Mouse (Mus musculus) forebrain, embryonic 10.5 days (tissue): Measurements from ENCODE around the gene Ccdc188. TPM values are rescaled to one million over a fixed set of nuclear protein-coding genes. Genes with fewer than 3 reads are reported as not detected.

ENCODE experiments used
- DNase-seq: peaks from one replicate; pipeline ENCODE4 v3.0.0-alpha.2; 2017; ENCODE audit warnings: low spot score; ENCODE audit errors: extremely low spot score
- H3K27ac ChIP-seq: fragments of 300-500 bp; sonication (generic); 2 replicates; pipeline ENCODE4 v1.5.1; 2016; ENCODE audit warnings: mild to moderate bottlenecking
- H3K27me3 ChIP-seq: fragments of 300-500 bp; sonication (generic); 2 replicates; pipeline ENCODE4 v1.6.1; 2016; ENCODE audit warnings: mild to moderate bottlenecking; ENCODE audit not compliant: poor library complexity, severe bottlenecking
- H3K36me3 ChIP-seq: fragments of 300-500 bp; sonication (generic); replicated peaks from 2 replicates; pipeline ENCODE4 v1.6.1; 2016; ENCODE audit warnings: mild to moderate bottlenecking, moderate library complexity
- H3K4me1 ChIP-seq: fragments of 300-500 bp; sonication (generic); 2 replicates; pipeline ENCODE4 v1.6.1; 2016
- H3K4me3 ChIP-seq: fragments of 300-500 bp; sonication (generic); 2 replicates; pipeline ENCODE4 v1.5.1; 2016; ENCODE audit warnings: mild to moderate bottlenecking, moderate library complexity
- H3K9me3 ChIP-seq: fragments of 300-500 bp; sonication (generic); 2 replicates; pipeline ENCODE4 v1.6.1; 2016; ENCODE audit warnings: mild to moderate bottlenecking, moderate library complexity
- WGBS: fragments of 180-500 bp; shearing (Covaris S2); methylation state at CpG from one replicate; pipeline ENCODE4 v1.1.7; 2016; 5-methylcytosine and 5-hydroxymethylcytosine counted together
- polyA plus RNA-seq: library from polyadenylated mRNA; unstranded; fragments of >200 nt; fragmentation: Nextera tagmentation; extraction: Ambion mirVana; gene quantifications from 2 replicates; pipeline ENCODE4 v1.2.1, GENCODE M21; 2016

The Ccdc188 gene
- polyA plus RNA-seq, 1 experiment from 2014 or later = not detected

GRCm38 (mm10) chr16:18229622-18230021 lies 11.9 kb downstream of the Ccdc188 start:
- Histone ChIP-seq H3K4me3 (no peak overlapping the region), H3K9me3 (no peaks in the 10 kb centered on the region), H3K36me3 (peaks cover 59% of the 10 kb centered on the region), H3K4me1 (peaks cover 25% of the 10 kb centered on the region), H3K27me3 (no peaks in the 10 kb centered on the region), H3K27ac (no peak overlapping the region)
- no peak for DNase-seq
- 92% methylated on average over 11 of the region's 11 CpGs for WGBS

DNA sequence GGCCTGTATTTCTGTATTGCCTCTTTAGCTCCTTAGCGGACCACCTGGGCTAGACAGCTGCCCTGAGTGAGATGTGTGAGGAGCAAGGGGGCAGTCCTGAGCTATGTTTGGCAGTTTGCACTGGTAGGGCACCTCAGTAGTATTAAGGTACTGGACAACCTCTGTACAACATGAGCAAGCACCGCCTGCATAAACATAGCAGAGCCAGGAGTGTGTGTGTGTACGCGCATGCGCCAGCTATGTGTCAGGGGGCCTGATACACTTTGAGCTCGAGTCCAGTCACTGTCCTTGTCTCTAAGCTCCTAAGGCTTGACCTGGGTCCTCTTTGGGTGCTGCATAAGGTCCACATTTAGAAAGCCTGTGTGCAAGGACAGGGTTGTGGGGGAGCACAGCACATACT lies 12.9 kb downstream of the Ccdc188 start:
- Histone ChIP-seq H3K27ac (no peak overlapping the region), H3K9me3 (no peaks in the 10 kb centered on the region), H3K4me1 (peaks cover 33% of the 10 kb centered on the region), H3K4me3 (no peak overlapping the region), H3K36me3 (peaks cover 49% of the 10 kb centered on the region), H3K27me3 (no peaks in the 10 kb centered on the region)
- no peak for DNase-seq
- 95% methylated on average over 6 of the region's 6 CpGs for WGBS

DNA sequence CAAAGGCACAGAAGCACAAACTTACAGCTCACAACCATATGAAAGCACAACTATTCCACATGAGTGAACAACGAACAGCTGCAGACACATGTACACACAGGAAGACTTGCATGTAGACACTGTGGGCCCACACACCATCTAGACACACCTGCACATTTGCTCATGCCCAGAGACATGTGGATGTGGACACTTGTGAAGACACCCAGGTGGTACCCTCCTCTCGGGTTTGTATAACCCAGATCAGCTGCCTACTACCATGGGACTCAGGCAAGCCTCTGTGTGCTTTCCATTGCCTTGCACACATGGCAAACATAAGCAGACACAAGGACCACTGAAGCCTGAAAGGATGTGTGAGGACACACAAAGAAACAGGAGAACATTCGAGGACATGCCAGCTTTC lies 13.4 kb downstream of the Ccdc188 start:
- Histone ChIP-seq H3K27me3 (no peaks in the 10 kb centered on the region), H3K27ac (no peak overlapping the region), H3K9me3 (no peaks in the 10 kb centered on the region), H3K36me3 (peaks cover 45% of the 10 kb centered on the region), H3K4me1 (peaks cover 37% of the 10 kb centered on the region), H3K4me3 (no peak overlapping the region)
- WGBS = 91% methylated on average over 3 of the region's 3 CpGs
- no peak for DNase-seq

DNA sequence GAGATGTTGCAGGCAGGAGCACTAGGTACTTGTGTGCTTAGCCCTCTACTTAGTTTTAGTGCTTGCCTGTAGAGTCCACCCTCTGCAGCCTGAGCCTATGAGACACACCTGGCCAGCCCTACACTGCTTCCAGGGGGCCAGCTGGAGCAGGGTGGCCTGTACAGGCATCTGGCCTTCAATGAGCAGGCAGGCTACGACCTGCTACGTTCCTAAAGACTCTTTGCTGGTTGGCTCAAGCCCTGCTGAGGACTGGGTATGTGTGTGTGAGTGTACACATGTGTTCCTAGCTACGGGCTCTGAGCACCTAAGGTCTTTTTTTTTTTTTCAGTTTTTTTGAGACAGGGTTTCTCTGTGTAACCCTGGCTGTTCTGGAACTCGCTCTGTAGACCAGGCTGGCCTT lies 13.8 kb downstream of the Ccdc188 start:
- no peaks in the 10 kb centered on the region for H3K27me3 ChIP-seq
- H3K4me3 ChIP-seq = no peak overlapping the region
- WGBS = 92% methylated on average over 4 of the region's 4 CpGs
- DNase-seq = no peak
- H3K27ac ChIP-seq = no peak overlapping the region
- peaks cover 45% of the 10 kb centered on the region for H3K36me3 ChIP-seq
- H3K4me1 ChIP-seq = peaks cover 41% of the 10 kb centered on the region
- no peaks in the 10 kb centered on the region for H3K9me3 ChIP-seq

DNA sequence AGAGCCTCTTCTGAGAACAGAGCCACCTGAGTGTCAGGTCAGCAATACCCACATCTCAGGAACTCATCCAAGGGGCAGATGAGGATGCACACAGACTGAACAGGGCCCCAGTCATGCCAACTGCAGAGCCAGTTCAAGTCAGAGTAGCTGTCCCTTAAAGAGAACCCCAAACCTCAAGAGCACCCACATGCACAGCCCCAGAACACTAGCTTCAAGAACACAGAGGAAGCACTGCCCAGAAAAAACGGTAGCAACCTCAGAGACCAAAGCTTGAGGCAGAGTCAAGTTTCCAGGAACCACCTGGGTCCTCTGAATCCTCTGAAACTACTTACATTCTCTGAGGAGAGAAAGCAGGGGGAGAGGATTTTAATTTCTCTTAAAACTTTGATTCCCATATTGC lies 15.8 kb downstream of the Ccdc188 start:
- H3K36me3 ChIP-seq = peaks cover 42% of the 10 kb centered on the region
- no peak for DNase-seq
- H3K9me3 ChIP-seq = no peaks in the 10 kb centered on the region
- H3K4me1 ChIP-seq = peaks cover 44% of the 10 kb centered on the region
- 58% methylated on average over 1 of the region's 1 CpGs for WGBS
- no peaks in the 10 kb centered on the region for H3K27me3 ChIP-seq
- no peak overlapping the region for H3K27ac ChIP-seq
- H3K4me3 ChIP-seq = peak overlapping the region; percentile 92

- peak overlapping the region; percentile 91 for H3K27ac ChIP-seq
- H3K27me3 ChIP-seq = no peaks in the 10 kb centered on the region
- peaks cover 42% of the 10 kb centered on the region for H3K4me1 ChIP-seq
- peak overlapping the region; percentile 92 for H3K4me3 ChIP-seq
- peaks cover 42% of the 10 kb centered on the region for H3K36me3 ChIP-seq
- no peak for DNase-seq
- H3K9me3 ChIP-seq = no peaks in the 10 kb centered on the region
- WGBS = 23% methylated on average over 13 of the region's 13 CpGs
These were observed 16.4 kb downstream of the Ccdc188 start for GRCm38 (mm10) chr16:18233919-18234670.

DNA sequence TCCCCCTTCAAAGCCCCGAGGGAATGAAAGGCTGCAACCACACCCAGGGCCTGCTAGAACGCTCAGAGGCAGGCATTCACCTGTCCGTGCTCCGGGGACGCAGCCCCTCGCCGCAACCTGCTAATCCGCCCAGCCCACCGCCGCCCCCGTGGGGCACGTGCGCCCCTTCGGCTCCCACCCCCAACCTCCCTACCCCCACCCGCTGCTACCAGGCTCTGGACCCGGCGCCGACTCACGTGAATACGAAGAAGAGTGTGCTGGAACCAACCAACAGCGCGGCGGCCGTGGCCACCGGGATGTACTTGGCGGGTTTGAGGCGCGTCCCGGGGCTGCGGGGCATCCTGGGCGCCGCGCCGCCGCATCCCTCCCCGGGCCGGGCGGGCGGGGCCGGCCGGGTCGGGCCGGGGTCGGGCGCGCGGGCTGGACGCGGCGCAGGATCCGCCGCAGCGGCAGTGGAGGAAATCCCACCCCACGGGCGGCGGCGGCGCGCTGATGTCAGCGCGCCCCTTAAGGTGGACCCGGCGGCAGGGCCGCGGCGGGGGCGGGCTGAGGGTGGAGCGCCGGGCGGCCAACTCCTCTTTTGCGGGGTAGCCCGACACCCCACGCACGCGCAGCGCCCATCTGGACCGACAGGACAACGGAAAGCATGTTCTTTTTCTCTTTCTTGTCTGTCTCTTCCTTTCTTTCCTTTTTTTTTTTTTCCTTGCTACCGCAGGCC lies 17.2 kb downstream of the Ccdc188 start, which contains the start of gene Zdhhc8:
TSS of gene Zdhhc8 (minus strand) at position 466 of the 718 bp plus-strand sequence.
- under 1% methylated on average over 62 of the region's 79 CpGs for WGBS

GRCm38 (mm10) chr16:18235389-18236065 lies 17.8 kb downstream of the Ccdc188 start:
- Histone ChIP-seq H3K4me3 (peak overlapping the region; percentile 92), H3K36me3 (peaks cover 48% of the 10 kb centered on the region), H3K27me3 (no peaks in the 10 kb centered on the region), H3K27ac (peak overlapping the region; percentile 91), H3K4me1 (peaks cover 35% of the 10 kb centered on the region), H3K9me3 (no peaks in the 10 kb centered on the region)
- DNase-seq = peak; percentile 67
- 6% methylated on average over 19 of the region's 19 CpGs for WGBS

More for the DNA sequence above, 17.2 kb downstream of the Ccdc188 start, which contains the start of gene Zdhhc8:
- H3K4me3 ChIP-seq = peak within 1 kb of the TSS; percentile 92
- peaks cover 44% of the 10 kb centered on the region for H3K36me3 ChIP-seq
- no peaks in the 10 kb centered on the region for H3K27me3 ChIP-seq
- H3K9me3 ChIP-seq = no peaks in the 10 kb centered on the region
- peak; percentile 56 for DNase-seq
- H3K4me1 ChIP-seq = peaks cover 35% of the 10 kb centered on the region
- peak within 1 kb of the TSS; percentile 91 for H3K27ac ChIP-seq

- DNase-seq = no peak
- peak overlapping the region; percentile 92; the same call in 1 of the 2 replicates for H3K4me3 ChIP-seq
- no peaks in the 10 kb centered on the region for H3K9me3 ChIP-seq
- 72% methylated on average over 7 of the region's 7 CpGs for WGBS
- peaks cover 58% of the 10 kb centered on the region for H3K36me3 ChIP-seq
- H3K27me3 ChIP-seq = no peaks in the 10 kb centered on the region
- H3K27ac ChIP-seq = no peak overlapping the region
- H3K4me1 ChIP-seq = peaks cover 35% of the 10 kb centered on the region
These were observed 19.2 kb downstream of the Ccdc188 start for GRCm38 (mm10) chr16:18236676-18237501.

DNA sequence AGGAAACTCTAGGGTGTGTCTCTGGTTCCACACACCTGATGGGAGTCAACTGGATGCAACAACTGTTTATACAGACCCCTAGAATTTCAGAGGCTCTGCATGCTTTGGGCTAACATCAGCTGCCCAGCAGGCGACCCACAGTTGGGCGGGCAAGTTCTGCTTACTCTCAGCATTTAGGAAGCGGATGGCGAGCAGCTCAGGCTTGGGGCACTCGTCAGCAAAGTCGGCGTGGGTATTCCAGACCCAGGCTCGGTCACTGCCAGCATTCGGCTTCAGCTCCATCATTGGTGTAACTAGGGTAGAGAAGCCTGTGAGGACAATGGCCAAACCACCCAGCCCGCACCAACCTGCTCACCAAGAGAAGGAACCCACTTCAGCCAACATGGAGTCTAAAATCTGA lies 23.9 kb downstream of the Ccdc188 start:
- Histone ChIP-seq H3K4me3 (no peak overlapping the region), H3K9me3 (no peaks in the 10 kb centered on the region), H3K27me3 (no peaks in the 10 kb centered on the region), H3K4me1 (peaks cover 14% of the 10 kb centered on the region), H3K36me3 (peaks cover 97% of the 10 kb centered on the region), H3K27ac (no peak overlapping the region)
- WGBS = 95% methylated on average over 10 of the region's 10 CpGs
- no peak for DNase-seq

DNA sequence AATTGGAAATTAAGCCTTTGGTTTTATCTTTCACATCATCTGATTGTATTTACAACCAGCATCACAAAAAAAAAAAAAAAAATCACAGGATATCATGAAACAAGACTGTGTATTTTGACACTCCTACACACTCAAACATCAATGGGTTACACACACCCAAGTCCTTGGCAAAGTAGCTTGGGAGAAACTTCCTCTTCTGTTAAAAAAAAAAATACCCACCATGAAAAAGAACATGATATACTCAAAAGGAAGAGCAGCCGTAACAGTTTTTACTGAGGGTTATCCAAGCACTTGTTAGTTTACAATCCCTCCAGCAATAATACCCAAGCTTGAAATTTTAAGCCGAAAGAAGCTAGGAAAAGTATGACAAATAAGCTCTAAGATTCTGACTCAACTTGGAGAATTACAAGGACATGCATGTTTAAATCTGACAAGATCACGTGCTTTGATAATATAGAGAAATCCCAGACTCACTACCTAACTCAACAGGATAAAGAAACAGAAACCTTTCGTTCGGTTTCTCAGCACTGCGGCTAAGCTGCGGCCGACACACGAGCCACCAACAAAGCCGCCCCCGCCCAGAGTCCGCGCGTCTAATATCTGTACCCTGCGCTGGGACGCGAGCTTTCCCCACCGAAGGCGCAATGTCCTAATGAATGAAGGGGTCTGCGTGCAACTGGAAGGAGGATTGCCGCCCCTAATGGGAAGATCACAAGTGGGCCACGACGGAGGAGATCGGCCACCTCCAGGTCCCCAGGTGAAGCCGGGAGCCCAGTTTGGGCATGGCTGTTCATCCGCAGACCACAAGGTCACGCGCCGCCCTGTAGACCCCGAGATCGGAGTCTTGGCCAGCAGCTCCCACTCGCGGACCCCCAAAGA lies 30.1 kb downstream of the Ccdc188 start:
- Histone ChIP-seq H3K4me3 (peak overlapping the region; percentile 93), H3K27me3 (no peaks in the 10 kb centered on the region), H3K9me3 (no peaks in the 10 kb centered on the region), H3K4me1 (peaks cover 49% of the 10 kb centered on the region), H3K27ac (peak overlapping the region; percentile 99), H3K36me3 (peaks cover 76% of the 10 kb centered on the region)
- 1% methylated on average over 33 of the region's 33 CpGs for WGBS
- DNase-seq = no peak
